Mouse (Mus musculus) adrenal gland, postnatal 4 days (tissue): ENCODE results near the gene Erich2. TPM values are rescaled to one million over a fixed set of nuclear protein-coding genes. Genes with fewer than 3 reads are reported as not detected.
"Not testable (repeated sequence)": the region's sequence is repeated elsewhere in the genome, so short reads cannot be mapped to it uniquely, and the experiment has no call there.

ENCODE experiments used
- DNase-seq, 2 experiments: peaks; one replicate each; pipeline ENCODE4 v3.0.0; 2021 to 2022; ENCODE audit warnings: low spot score in 2 of 2, mixed read lengths in 2 of 2
- long read RNA-seq, 2 experiments: library from polyadenylated mRNA; stranded (forward); transcript quantifications; one replicate each; pipeline ENCODE4 v2.0.0; 2021
- total RNA-seq, 2 experiments: library from RNA; stranded (reverse); gene quantifications; 2 replicates each; pipeline ENCODE4 v1.2.3; 2021

The Erich2 gene
- under 1 TPM; 0.28 to 0.76 TPM for total RNA-seq
- long read RNA-seq, experiment 1 = 0 reads
- long read RNA-seq, experiment 2, partial matches to known transcripts = 0 of 1 reads
- long read RNA-seq, experiment 2, other reads (novel, unspliced or antisense) = 0 of 1 reads

- DNase-seq = no peak
Measured at GRCm38 (mm10) chr2:70508496-70508895, at the start of gene Erich2. Gene Erich2 (plus strand): TSS chr2:70508819.

GRCm38 (mm10) chr2:70463606-70464005 is 45.0 kb upstream of the Erich2 start:
- DNase-seq = no peak

- no peak for DNase-seq
Measured at GRCm38 (mm10) chr2:70471136-70471535, 37.5 kb upstream of the Erich2 start.

- DNase-seq = peak in 1 of 2 experiments; percentile 7
Measured at GRCm38 (mm10) chr2:70471861-70472620, 36.6 kb upstream of the Erich2 start.

- no peak for DNase-seq
Measured at GRCm38 (mm10) chr2:70497715-70498318, 10.8 kb upstream of the Erich2 start.

GRCm38 (mm10) chr2:70503436-70503835 is 5.2 kb upstream of the Erich2 start:
- no peak for DNase-seq

GRCm38 (mm10) chr2:70505229-70505628 is 3.4 kb upstream of the Erich2 start:
- no peak for DNase-seq

- DNase-seq = no peak
Measured at GRCm38 (mm10) chr2:70505896-70506295, 2.7 kb upstream of the Erich2 start.

- no peak for DNase-seq
Measured at GRCm38 (mm10) chr2:70506372-70506771, 2.2 kb upstream of the Erich2 start.

- peak; percentile 65 to 74 for DNase-seq
Measured at GRCm38 (mm10) chr2:70509021-70509632, 508 bp downstream of the Erich2 start.

- DNase-seq = not testable (repeated sequence)
Measured at GRCm38 (mm10) chr2:70538283-70538682, 29.7 kb downstream of the Erich2 start.

- DNase-seq = no peak
Measured at GRCm38 (mm10) chr2:70550671-70551070, 42.1 kb downstream of the Erich2 start.

- DNase-seq = no peak
Measured at GRCm38 (mm10) chr2:70551446-70551845, 42.8 kb downstream of the Erich2 start.

GRCm38 (mm10) chr2:70552067-70552598 is 43.5 kb downstream of the Erich2 start:
- DNase-seq = no peak

- DNase-seq = no peak
Measured at GRCm38 (mm10) chr2:70552772-70553171, 44.2 kb downstream of the Erich2 start, which contains the start of gene Gad1. Gene Gad1 (plus strand): TSS chr2:70553072.

- no peak for DNase-seq
Measured at GRCm38 (mm10) chr2:70553826-70554225, 45.2 kb downstream of the Erich2 start.

- DNase-seq = peak in 1 of 2 experiments; percentile 73
Measured at GRCm38 (mm10) chr2:70558112-70558842, 49.7 kb downstream of the Erich2 start.

GRCm38 (mm10) chr2:70558843-70559451 is 50.3 kb downstream of the Erich2 start:
- DNase-seq = no peak

GRCm38 (mm10) chr2:70559520-70559919 is 50.9 kb downstream of the Erich2 start:
- peak in 1 of 2 experiments; percentile 28 for DNase-seq

- no peak for DNase-seq
Measured at GRCm38 (mm10) chr2:70561077-70561795, 52.6 kb downstream of the Erich2 start.
